Mouse (Mus musculus) lung, postnatal 0 days (tissue): ENCODE data around the gene Arhgap4. TPM values are rescaled to one million over a fixed set of nuclear protein-coding genes. Genes with fewer than 3 reads are reported as not detected.
A peak's percentile ranks its signal among the peaks of the same experiment; 100 is the strongest.

Source experiments
- ATAC-seq: fragments of 200-750 bp; cut with Nextera tagmentation; 2 replicates; pipeline ENCODE4 v1.8.0; 2017; ENCODE audit warnings: moderate library complexity
- DNase-seq: peaks from one replicate; pipeline ENCODE4 v3.0.0-alpha.2; 2016; ENCODE audit warnings: low spot score
- H3K27ac ChIP-seq: fragments of 300-500 bp; sonication (generic); 2 replicates; pipeline ENCODE4 v1.5.1; 2014; ENCODE audit warnings: antibody characterized with exemption, mild to moderate bottlenecking, low read length, mixed read lengths
- H3K27me3 ChIP-seq: fragments of 300-500 bp; sonication (generic); replicated peaks from 2 replicates; pipeline ENCODE4 v1.6.1; 2014; ENCODE audit warnings: low read length, mixed read lengths; ENCODE audit not compliant: insufficient read depth
- H3K36me3 ChIP-seq: fragments of 300-500 bp; sonication (generic); 2 replicates; pipeline ENCODE4 v1.6.1; 2014; ENCODE audit warnings: low read length, mixed read lengths; ENCODE audit not compliant: insufficient read depth
- H3K4me1 ChIP-seq: fragments of 300-500 bp; sonication (generic); 2 replicates; pipeline ENCODE4 v1.6.1; 2014; ENCODE audit warnings: antibody characterized with exemption, low read depth, low read length, mixed read lengths; ENCODE audit not compliant: insufficient read depth
- H3K4me2 ChIP-seq: fragments of 300-500 bp; sonication (generic); replicated peaks from 2 replicates; pipeline ENCODE4 v1.6.1; 2014; ENCODE audit warnings: low read depth, mild to moderate bottlenecking, low read length, moderate library complexity, mixed read lengths
- H3K4me3 ChIP-seq: fragments of 300-500 bp; sonication (generic); 2 replicates; pipeline ENCODE4 v1.5.1; 2014; ENCODE audit warnings: low read depth, low read length
- H3K9ac ChIP-seq: fragments of 300-500 bp; sonication (generic); replicated peaks from 2 replicates; pipeline ENCODE4 v1.6.1; 2014; ENCODE audit warnings: low read depth, mild to moderate bottlenecking
- H3K9me3 ChIP-seq: fragments of 300-500 bp; sonication (generic); 2 replicates; pipeline ENCODE4 v1.6.1; 2016; ENCODE audit warnings: low read length, mixed read lengths
- CTCF ChIP-seq: IDR thresholded peaks from 2 replicates; pipeline ENCODE4 v1.5.1; 2016; ENCODE audit warnings: antibody characterized with exemption, mild to moderate bottlenecking
- EP300 ChIP-seq: IDR thresholded peaks from 2 replicates; pipeline ENCODE4 v1.6.1; 2016; ENCODE audit warnings: antibody characterized with exemption, mild to moderate bottlenecking, control low read depth
- WGBS: fragments of 180-500 bp; shearing (Covaris S2); extraction: QIAGEN DNeasy Blood & Tissue Kit; methylation state at CpG from one replicate; pipeline ENCODE4 v1.1.7; 2014; 5-methylcytosine and 5-hydroxymethylcytosine counted together
- polyA plus RNA-seq: library from polyadenylated mRNA; unstranded; fragments of >200 nt; fragmentation: Nextera tagmentation; extraction: Ambion mirVana; gene quantifications from 2 replicates; pipeline ENCODE4 v1.2.1, GENCODE M21; 2015

Gene Arhgap4
- polyA plus RNA-seq, 1 experiment from 2014 or later, result 1.9 TPM

- H3K4me2 ChIP-seq, result peak within 1 kb of the TSS; percentile 57
- no peaks in the 10 kb centered on the region for H3K9me3 ChIP-seq
- TF ChIP-seq CTCF (no peak), EP300 (no peak; the same call in 1 of the 2 replicates)
- peak within 1 kb of the TSS; percentile 60 for H3K4me3 ChIP-seq
- H3K27ac ChIP-seq, result peak within 1 kb of the TSS; percentile 97
- no peaks in the 10 kb centered on the region for H3K27me3 ChIP-seq
- ATAC-seq, result peak; percentile 78
- no peaks in the 10 kb centered on the region; the same call in 1 of the 2 replicates for H3K4me1 ChIP-seq
- WGBS, result 14% methylated on average over 54 of the region's 58 CpGs
- peak; percentile 91 for DNase-seq
- peak within 1 kb of the TSS; percentile 54 for H3K9ac ChIP-seq
- H3K36me3 ChIP-seq, result no peaks in the 10 kb centered on the region
Measured at GRCm38 (mm10) chrX:73966248-73967176, 44.8 kb upstream of the Arhgap4 start, which contains the start of gene Hcfc1. TSS of gene Hcfc1 (minus strand) at chrX:73966357.

- H3K36me3 ChIP-seq, result no peaks in the 10 kb centered on the region
- H3K4me1 ChIP-seq, result no peaks in the 10 kb centered on the region; the same call in 1 of the 2 replicates
- H3K4me2 ChIP-seq, result peak overlapping the region; percentile 57
- DNase-seq, result peak; percentile 49
- WGBS, result 11% methylated on average over 20 of the region's 20 CpGs
- no peaks in the 10 kb centered on the region for H3K9me3 ChIP-seq
- peak overlapping the region; percentile 60 for H3K4me3 ChIP-seq
- H3K27ac ChIP-seq, result peak overlapping the region; percentile 97; the same call in 1 of the 2 replicates
- no peak for ATAC-seq
- no peaks in the 10 kb centered on the region for H3K27me3 ChIP-seq
- TF ChIP-seq EP300, result no peak
- no peak for TF ChIP-seq CTCF
- peak overlapping the region; percentile 54; the same call in 1 of the 2 replicates for H3K9ac ChIP-seq
Measured at GRCm38 (mm10) chrX:73965307-73965706, 43.6 kb upstream of the Arhgap4 start.

GRCm38 (mm10) chrX:73964363-73964762 is 42.7 kb upstream of the Arhgap4 start:
- Histone ChIP-seq H3K4me3 (no peak overlapping the region), H3K4me2 (peak overlapping the region; percentile 57), H3K27ac (no peak overlapping the region), H3K4me1 (no peaks in the 10 kb centered on the region; the same call in 1 of the 2 replicates), H3K27me3 (no peaks in the 10 kb centered on the region), H3K9ac (no peak overlapping the region), H3K9me3 (no peaks in the 10 kb centered on the region), H3K36me3 (no peaks in the 10 kb centered on the region)
- no peak for ATAC-seq
- peak; percentile 68 for DNase-seq
- WGBS, result 21% methylated on average over 2 of the region's 3 CpGs
- no peak for TF ChIP-seq CTCF
- TF ChIP-seq EP300, result no peak

DNA sequence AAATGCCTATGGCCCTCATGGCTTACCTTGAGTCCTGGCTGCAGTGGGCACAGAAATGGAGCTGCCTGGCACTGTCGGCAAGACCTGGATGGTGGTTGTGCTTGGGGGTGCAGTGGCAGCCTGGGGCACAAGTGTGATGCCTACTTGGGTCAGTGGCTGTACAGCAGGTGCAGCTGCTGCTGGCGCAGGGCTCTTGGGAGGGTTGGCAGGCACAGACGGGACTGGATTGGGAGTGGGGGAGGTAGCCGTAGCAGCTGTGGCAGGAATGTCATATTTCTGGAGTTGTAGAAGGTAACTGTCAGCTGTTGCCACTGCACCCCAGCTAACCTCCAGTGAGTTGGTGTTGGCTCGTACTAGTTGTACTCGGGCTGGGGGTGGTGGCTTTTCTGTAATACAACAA is 33.3 kb upstream of the Arhgap4 start:
- no peak overlapping the region for H3K27ac ChIP-seq
- no peak overlapping the region for H3K4me3 ChIP-seq
- no peaks in the 10 kb centered on the region for H3K4me1 ChIP-seq
- H3K4me2 ChIP-seq, result no peak overlapping the region
- no peak overlapping the region for H3K9ac ChIP-seq
- WGBS, result 87% methylated on average over 6 of the region's 6 CpGs
- peaks cover 3% of the 10 kb centered on the region; the same call in 1 of the 2 replicates for H3K36me3 ChIP-seq
- no peak for DNase-seq
- no peak for ATAC-seq
- H3K27me3 ChIP-seq, result no peaks in the 10 kb centered on the region
- H3K9me3 ChIP-seq, result no peaks in the 10 kb centered on the region
- TF ChIP-seq CTCF (no peak), EP300 (no peak)

DNA sequence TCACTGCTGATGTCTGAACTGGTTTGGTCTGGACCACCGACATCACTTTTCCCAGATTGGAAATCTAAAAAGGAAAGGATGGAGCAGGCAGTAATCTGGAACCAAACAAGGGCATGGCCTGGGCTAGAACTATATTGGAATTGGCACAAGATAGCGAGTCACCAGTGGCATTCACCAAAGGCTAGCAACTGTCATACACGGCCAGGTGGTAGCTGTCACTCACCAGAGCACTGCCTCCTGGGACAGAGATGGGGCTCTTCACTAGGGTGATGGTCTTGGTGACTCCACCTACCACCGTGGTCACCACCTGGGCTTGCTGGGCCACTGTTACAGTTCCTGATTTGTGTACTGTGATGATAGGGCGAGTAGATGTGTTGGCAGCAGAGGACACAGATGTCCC is 30.9 kb upstream of the Arhgap4 start:
- ATAC-seq (no peak), DNase-seq (no peak)
- no peaks in the 10 kb centered on the region for H3K27me3 ChIP-seq
- H3K4me3 ChIP-seq, result no peak overlapping the region
- 79% methylated on average over 5 of the region's 5 CpGs for WGBS
- H3K4me1 ChIP-seq, result no peaks in the 10 kb centered on the region
- no peak overlapping the region for H3K27ac ChIP-seq
- no peak overlapping the region for H3K4me2 ChIP-seq
- peaks cover 6% of the 10 kb centered on the region; the same call in 1 of the 2 replicates for H3K36me3 ChIP-seq
- no peaks in the 10 kb centered on the region for H3K9me3 ChIP-seq
- H3K9ac ChIP-seq, result no peak overlapping the region
- no peak for TF ChIP-seq CTCF
- TF ChIP-seq EP300, result no peak

DNA sequence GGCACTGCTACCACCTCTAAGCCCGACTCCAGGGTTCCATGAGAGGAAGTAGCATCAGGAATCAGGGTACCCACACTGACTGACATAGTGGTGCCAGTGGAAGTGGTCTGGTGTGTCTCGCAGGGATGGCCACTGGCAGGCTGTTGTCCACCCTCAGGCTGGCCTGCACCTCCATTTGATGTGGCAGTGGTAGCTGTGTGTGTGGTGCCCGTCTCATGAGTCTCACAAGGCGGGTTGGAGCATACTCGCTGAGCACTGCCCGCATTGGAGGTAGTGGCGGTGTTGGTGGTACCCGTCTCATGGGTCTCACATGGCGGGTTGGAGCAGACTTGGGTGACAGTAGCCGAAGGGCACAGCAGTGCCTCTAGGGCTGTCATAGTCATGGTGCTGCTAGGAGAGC is 27.7 kb upstream of the Arhgap4 start:
- no peak for DNase-seq
- Histone ChIP-seq H3K4me2 (no peak overlapping the region), H3K4me1 (no peaks in the 10 kb centered on the region), H3K4me3 (no peak overlapping the region), H3K27ac (no peak overlapping the region), H3K27me3 (no peaks in the 10 kb centered on the region), H3K36me3 (peaks cover 7% of the 10 kb centered on the region; the same call in 1 of the 2 replicates), H3K9ac (no peak overlapping the region), H3K9me3 (no peaks in the 10 kb centered on the region)
- no peak for TF ChIP-seq CTCF
- WGBS, result 87% methylated on average over 10 of the region's 10 CpGs
- no peak for ATAC-seq
